Mouse (Mus musculus) CD4-positive naive resting alpha-beta T cell, adult 57 days (primary cell): Measurements from ENCODE around the gene Aldh5a1. TPM values are rescaled to one million over a fixed set of nuclear protein-coding genes. Genes with fewer than 3 reads are reported as not detected.

Source experiments
- total RNA-seq: library from RNA; stranded (reverse); gene quantifications from one replicate; pipeline ENCODE4 v1.2.4, GENCODE M21; 2023

Aldh5a1 gene
- total RNA-seq: 1.6 TPM

GRCm38 (mm10) chr13:24937108-24937838 lies at the start of gene Aldh5a1:
Aldh5a1 (minus strand) TSS chr13:24937661.

GRCm38 (mm10) chr13:24942512-24943282 lies 5.2 kb upstream of the Aldh5a1 start, which contains the start of gene Gpld1:
Gpld1 (plus strand) TSS chr13:24943152.

Other genes with a start within 250 kb of the Aldh5a1 start
- 2.6 TPM for gene Armh2, start 196.4 kb downstream of the Aldh5a1 start, total RNA-seq
- 4.8 TPM for gene Gmnn, start 175.7 kb downstream of the Aldh5a1 start, total RNA-seq
- gene BC005537, start 136.0 kb downstream of the Aldh5a1 start, total RNA-seq: 179 TPM
- gene Acot13, start 106.1 kb downstream of the Aldh5a1 start, total RNA-seq: 20.6 TPM
- gene Tdp2, start 106.0 kb downstream of the Aldh5a1 start, total RNA-seq: 85.5 TPM
- not detected for gene D130043K22Rik, start 92.5 kb downstream of the Aldh5a1 start, total RNA-seq
- not detected for gene Gpld1, start 5.5 kb upstream of the Aldh5a1 start, total RNA-seq
- gene Mrs2, start 82.7 kb upstream of the Aldh5a1 start, total RNA-seq: 44.9 TPM
- gene Dcdc2a, start 118.3 kb upstream of the Aldh5a1 start, total RNA-seq: 0.24 TPM